Mouse (Mus musculus): ENCODE data around the gene Ptprc. TPM values are rescaled to one million over a fixed set of nuclear protein-coding genes. Genes with fewer than 3 reads are reported as not detected.

Gene Ptprc
- 0.61 and 1.1 TPM in 2 replicates for polyA plus RNA-seq (2015; fragmentation: Nextera tagmentation; extraction: Ambion mirVana)

DNA sequence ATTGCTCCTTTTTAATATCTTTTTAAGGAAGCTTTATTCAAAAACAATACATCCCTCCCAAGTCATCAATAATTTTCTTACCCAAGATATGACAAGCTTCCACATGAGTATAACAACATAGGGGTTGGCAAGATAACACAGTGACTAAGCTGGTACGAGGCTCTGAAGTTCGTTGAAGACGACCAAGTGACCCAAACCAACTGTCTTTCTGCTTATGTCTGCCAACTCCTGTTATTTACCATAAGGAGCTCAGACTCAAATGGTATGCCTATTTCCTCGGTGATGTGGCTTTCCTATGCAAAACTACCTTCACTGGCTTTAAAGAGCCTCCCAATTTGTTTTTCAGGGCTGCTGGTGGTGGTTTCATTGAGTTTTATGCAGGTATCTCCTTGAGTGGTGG, at the start of gene Ptprc:
Gene Ptprc, minus strand, starts transcription at position 215 of the 400 bp plus-strand sequence.
- 63% methylated on average over 4 of the region's 4 CpGs for WGBS
- Histone ChIP-seq H3K9me3 (ENCODE audit: control insufficient read depth, low read length) (no peaks in the 10 kb centered on the region), H3K4me1 (replicated peaks; ENCODE audit: control insufficient read depth, insufficient read depth, low read length) (no peaks in the 10 kb centered on the region), H3K27me3 (replicated peaks; ENCODE audit: control insufficient read depth, insufficient read depth, low read length) (no peaks in the 10 kb centered on the region), H3K27ac (ENCODE audit: low read length) (no peak within 1 kb of the TSS), H3K4me2 (ENCODE audit: low read length) (no peak within 1 kb of the TSS), H3K36me3 (ENCODE audit: control insufficient read depth, insufficient read depth) (no peaks in the 10 kb centered on the region), H3K9ac (replicated peaks; ENCODE audit: low read depth, low read length) (no peak within 1 kb of the TSS), H3K4me3 (replicated peaks; ENCODE audit: low read length) (no peak within 1 kb of the TSS)
- ATAC-seq: no peak

DNA sequence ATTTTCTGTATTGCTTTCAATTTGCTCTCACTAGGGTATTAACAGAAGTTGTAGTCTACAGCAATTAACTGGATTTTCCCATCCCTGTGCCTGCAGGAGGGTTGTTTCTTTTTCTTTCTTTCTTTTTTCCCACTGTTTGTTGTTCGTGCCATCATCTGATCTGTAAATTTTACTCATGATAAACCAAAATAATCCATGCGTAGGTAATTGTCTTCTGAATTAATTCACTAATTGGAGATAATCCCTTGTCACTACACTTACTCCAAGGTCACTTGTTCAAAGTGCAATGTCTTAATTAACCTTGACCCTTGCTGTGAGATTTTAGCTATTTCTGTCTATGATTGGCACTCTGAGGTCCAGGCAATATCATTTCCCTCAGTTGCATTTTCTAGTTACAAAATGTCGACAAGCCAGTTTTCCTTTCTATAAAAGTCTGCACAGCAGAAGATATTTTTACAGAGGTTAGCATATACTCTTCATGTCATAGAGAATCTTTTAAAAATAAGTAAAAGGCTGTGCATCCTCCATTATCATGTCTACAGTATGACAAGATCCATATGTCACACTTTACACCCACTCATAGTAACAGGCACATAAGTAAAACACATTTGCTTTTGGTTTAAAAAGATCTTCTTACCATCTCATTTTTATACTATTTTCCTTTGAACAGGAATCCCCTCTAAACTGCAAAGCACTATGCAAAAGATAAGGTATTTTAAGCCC, 39.4 kb upstream of the Ptprc start:
- H3K4me2 ChIP-seq (ENCODE audit: low read length): no peak overlapping the region
- H3K4me1 ChIP-seq (replicated peaks; ENCODE audit: control insufficient read depth, insufficient read depth, low read length): no peaks in the 10 kb centered on the region
- WGBS: 27% methylated on average over 3 of the region's 3 CpGs
- no peak for ATAC-seq
- H3K27ac ChIP-seq (ENCODE audit: low read length): no peak overlapping the region
- H3K27me3 ChIP-seq (replicated peaks; ENCODE audit: control insufficient read depth, insufficient read depth, low read length): no peaks in the 10 kb centered on the region
- no peak overlapping the region for H3K9ac ChIP-seq (replicated peaks; ENCODE audit: low read depth, low read length)
- no peaks in the 10 kb centered on the region for H3K9me3 ChIP-seq (ENCODE audit: control insufficient read depth, low read length)
- H3K36me3 ChIP-seq (ENCODE audit: control insufficient read depth, insufficient read depth): no peaks in the 10 kb centered on the region
- no peak overlapping the region for H3K4me3 ChIP-seq (replicated peaks; ENCODE audit: low read length)

DNA sequence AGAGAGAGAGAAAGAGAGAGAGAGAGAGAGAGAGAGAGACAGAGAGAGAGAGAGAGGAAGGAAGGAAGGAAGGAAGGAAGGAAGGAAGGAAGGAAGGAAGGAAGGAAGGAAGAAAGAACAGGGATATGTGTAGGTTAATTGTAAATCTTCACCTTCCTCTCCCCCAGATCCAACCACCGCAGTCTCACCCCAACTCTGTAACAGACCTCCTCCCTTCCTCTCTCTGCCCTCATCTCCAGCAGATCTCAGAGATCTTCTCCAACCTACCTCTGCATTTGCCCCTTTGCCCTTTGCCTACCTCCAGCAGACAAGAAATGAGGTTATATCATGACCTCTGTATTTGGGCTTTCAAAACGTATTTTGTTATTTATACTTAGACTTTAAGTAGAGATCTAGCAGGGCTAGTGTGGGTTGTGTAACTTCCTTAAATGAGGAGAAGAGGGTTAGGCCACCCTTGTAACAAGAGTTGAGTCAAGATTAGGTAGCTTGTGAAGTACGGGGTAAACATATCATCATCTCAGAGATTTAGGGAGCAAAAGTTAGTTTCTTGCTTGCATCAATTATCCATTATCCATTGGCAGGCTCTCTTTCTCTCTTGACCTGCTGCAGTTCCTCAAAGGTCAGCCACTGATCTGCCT, 35.0 kb upstream of the Ptprc start:
- no peak for ATAC-seq
- H3K27ac ChIP-seq (ENCODE audit: low read length): no peak overlapping the region
- H3K4me3 ChIP-seq (replicated peaks; ENCODE audit: low read length): no peak overlapping the region
- H3K4me2 ChIP-seq (ENCODE audit: low read length): no peak overlapping the region
- H3K36me3 ChIP-seq (ENCODE audit: control insufficient read depth, insufficient read depth): no peaks in the 10 kb centered on the region
- no peaks in the 10 kb centered on the region for H3K4me1 ChIP-seq (replicated peaks; ENCODE audit: control insufficient read depth, insufficient read depth, low read length)
- H3K9ac ChIP-seq (replicated peaks; ENCODE audit: low read depth, low read length): no peak overlapping the region
- H3K9me3 ChIP-seq (ENCODE audit: control insufficient read depth, low read length): no peaks in the 10 kb centered on the region
- 84% methylated on average over 3 of the region's 3 CpGs for WGBS
- H3K27me3 ChIP-seq (replicated peaks; ENCODE audit: control insufficient read depth, insufficient read depth, low read length): no peaks in the 10 kb centered on the region

DNA sequence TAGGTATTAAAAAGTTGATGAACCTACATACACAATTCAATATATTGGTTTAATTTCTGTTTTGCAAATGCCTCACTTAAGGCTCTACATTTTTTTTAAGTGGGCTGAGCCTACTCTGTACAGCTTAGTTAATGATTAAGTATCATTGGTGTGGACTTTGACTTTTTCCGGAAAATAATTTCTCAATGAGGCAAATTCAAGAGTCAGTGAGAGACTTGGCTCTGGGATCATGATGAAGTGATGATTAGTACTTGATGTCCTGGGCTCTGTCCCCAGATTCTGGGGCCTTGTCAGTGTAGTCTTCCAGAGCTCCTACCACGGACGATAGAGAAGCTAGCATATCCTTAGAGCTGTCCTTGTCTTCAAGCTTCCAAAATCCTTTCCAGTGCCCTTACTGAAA, 34.2 kb upstream of the Ptprc start:
- no peak for ATAC-seq
- Histone ChIP-seq H3K27ac (ENCODE audit: low read length) (no peak overlapping the region), H3K9ac (replicated peaks; ENCODE audit: low read depth, low read length) (no peak overlapping the region), H3K36me3 (ENCODE audit: control insufficient read depth, insufficient read depth) (no peaks in the 10 kb centered on the region), H3K4me2 (ENCODE audit: low read length) (no peak overlapping the region), H3K4me3 (replicated peaks; ENCODE audit: low read length) (no peak overlapping the region), H3K9me3 (ENCODE audit: control insufficient read depth, low read length) (no peaks in the 10 kb centered on the region), H3K27me3 (replicated peaks; ENCODE audit: control insufficient read depth, insufficient read depth, low read length) (no peaks in the 10 kb centered on the region), H3K4me1 (replicated peaks; ENCODE audit: control insufficient read depth, insufficient read depth, low read length) (no peaks in the 10 kb centered on the region)
- 92% methylated on average over 3 of the region's 3 CpGs for WGBS

DNA sequence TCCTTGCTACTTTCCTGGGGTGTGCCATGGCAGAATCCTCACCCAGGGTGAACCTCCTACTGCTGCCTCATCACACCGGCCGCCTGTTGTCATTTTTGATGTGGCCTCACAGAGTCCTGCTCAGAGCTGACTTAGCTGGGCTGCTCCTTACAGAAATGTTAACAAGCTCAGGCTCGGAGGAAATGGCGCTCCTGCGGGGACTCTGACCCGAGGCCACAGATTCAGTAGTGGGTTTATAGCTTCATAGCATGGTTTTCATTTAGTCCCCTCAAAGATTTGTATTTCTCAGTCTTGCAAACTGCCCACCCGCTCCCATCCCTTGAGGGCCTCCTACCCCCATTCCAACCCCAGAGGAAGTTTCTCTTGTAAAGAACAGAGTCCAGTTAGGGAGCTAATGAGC, 30.5 kb upstream of the Ptprc start:
- no peak overlapping the region for H3K9ac ChIP-seq (replicated peaks; ENCODE audit: low read depth, low read length)
- no peaks in the 10 kb centered on the region for H3K9me3 ChIP-seq (ENCODE audit: control insufficient read depth, low read length)
- 24% methylated on average over 7 of the region's 7 CpGs for WGBS
- no peaks in the 10 kb centered on the region for H3K36me3 ChIP-seq (ENCODE audit: control insufficient read depth, insufficient read depth)
- H3K27ac ChIP-seq (ENCODE audit: low read length): no peak overlapping the region
- H3K27me3 ChIP-seq (replicated peaks; ENCODE audit: control insufficient read depth, insufficient read depth, low read length): no peaks in the 10 kb centered on the region
- ATAC-seq: no peak
- no peak overlapping the region for H3K4me3 ChIP-seq (replicated peaks; ENCODE audit: low read length)
- no peaks in the 10 kb centered on the region for H3K4me1 ChIP-seq (replicated peaks; ENCODE audit: control insufficient read depth, insufficient read depth, low read length)
- H3K4me2 ChIP-seq (ENCODE audit: low read length): no peak overlapping the region

DNA sequence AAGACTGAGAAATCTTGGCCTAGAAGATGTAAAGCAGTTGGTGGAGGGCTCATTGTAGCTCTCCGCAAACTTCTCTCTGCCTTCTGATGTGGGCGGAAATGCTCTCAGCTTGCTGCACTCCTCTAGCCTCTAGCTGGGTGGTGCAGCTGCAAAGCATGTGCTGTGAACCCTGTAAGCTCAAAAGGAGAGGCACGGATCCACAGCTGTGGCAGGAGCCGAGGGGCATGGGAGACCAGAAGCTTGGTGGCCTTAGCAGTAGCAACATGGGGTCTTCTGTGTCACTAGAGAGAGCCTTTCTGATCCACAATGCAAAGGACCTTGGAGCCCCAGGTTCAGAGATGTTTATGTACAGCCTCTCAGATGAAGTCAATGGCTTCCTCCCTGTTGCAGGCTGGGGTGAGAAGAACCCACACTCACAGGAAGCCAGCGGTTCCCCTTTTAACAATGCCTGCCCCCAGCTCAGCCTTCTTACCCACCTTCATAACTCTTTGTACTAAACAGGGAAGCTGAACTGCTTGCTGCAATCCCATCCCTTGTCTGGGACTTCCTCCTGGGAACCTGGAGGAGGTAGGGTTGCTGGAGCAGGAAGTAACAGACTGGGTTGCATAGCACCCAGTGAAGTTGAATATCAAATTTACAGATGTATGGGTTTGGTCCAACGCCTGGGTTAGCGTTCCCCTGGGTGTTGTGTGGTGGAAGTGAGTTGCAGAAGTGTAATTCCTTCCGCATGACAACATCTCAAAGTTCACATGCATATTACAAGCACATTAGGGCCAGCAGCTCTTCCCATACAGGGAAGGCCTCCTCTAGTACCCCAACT, 16.4 kb upstream of the Ptprc start:
- Histone ChIP-seq H3K27me3 (replicated peaks; ENCODE audit: control insufficient read depth, insufficient read depth, low read length) (no peaks in the 10 kb centered on the region), H3K4me2 (ENCODE audit: low read length) (no peak overlapping the region), H3K9me3 (ENCODE audit: control insufficient read depth, low read length) (no peaks in the 10 kb centered on the region), H3K9ac (replicated peaks; ENCODE audit: low read depth, low read length) (no peak overlapping the region), H3K4me3 (replicated peaks; ENCODE audit: low read length) (no peak overlapping the region), H3K36me3 (ENCODE audit: control insufficient read depth, insufficient read depth) (no peaks in the 10 kb centered on the region), H3K4me1 (replicated peaks; ENCODE audit: control insufficient read depth, insufficient read depth, low read length) (no peaks in the 10 kb centered on the region), H3K27ac (ENCODE audit: low read length) (no peak overlapping the region)
- no peak for ATAC-seq
- WGBS: 89% methylated on average over 8 of the region's 8 CpGs

DNA sequence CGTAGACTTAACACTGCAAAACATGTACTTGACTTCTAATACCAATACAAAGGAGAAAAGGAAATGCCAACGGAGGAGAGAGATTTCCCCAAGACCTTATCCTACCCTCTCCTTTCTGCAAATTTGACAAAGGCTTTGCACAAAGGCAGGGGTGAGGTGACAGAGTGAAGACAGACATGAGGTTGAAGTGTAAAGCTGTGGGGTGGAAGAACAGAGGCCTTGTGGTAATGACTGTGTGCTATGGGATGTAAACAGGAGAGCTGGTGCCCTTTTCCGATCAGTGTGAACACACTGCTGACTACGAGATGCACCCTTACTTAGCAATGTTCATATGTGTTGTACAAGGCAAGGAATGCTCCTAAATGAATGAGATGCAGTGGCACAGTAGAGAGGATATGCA, 12.6 kb upstream of the Ptprc start:
- no peaks in the 10 kb centered on the region for H3K27me3 ChIP-seq (replicated peaks; ENCODE audit: control insufficient read depth, insufficient read depth, low read length)
- H3K4me2 ChIP-seq (ENCODE audit: low read length): no peak overlapping the region
- no peaks in the 10 kb centered on the region for H3K36me3 ChIP-seq (ENCODE audit: control insufficient read depth, insufficient read depth)
- H3K4me1 ChIP-seq (replicated peaks; ENCODE audit: control insufficient read depth, insufficient read depth, low read length): no peaks in the 10 kb centered on the region
- H3K27ac ChIP-seq (ENCODE audit: low read length): no peak overlapping the region
- H3K9ac ChIP-seq (replicated peaks; ENCODE audit: low read depth, low read length): no peak overlapping the region
- H3K9me3 ChIP-seq (ENCODE audit: control insufficient read depth, low read length): no peaks in the 10 kb centered on the region
- 84% methylated on average over 4 of the region's 4 CpGs for WGBS
- H3K4me3 ChIP-seq (replicated peaks; ENCODE audit: low read length): no peak overlapping the region
- no peak for ATAC-seq

DNA sequence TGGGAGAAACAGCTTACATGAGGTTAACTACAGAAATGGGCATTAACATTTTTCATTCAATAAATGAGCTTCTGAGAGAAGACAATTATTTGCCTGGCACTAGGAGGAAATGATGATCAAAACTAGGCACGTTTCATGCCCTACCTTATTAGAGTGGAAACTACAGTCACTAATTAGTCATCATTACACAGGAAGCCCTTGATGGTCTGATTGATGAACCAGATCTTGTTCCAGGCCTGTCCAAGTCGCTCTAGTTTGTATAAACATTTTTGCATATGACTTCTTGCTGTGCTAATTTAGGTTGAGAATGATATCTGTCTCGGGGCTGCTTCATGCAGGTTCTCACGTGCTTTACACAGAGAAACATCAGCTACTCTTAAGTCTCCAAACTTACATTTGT, 10.4 kb upstream of the Ptprc start:
- Histone ChIP-seq H3K27ac (ENCODE audit: low read length) (no peak overlapping the region), H3K9me3 (ENCODE audit: control insufficient read depth, low read length) (no peaks in the 10 kb centered on the region), H3K4me2 (ENCODE audit: low read length) (no peak overlapping the region), H3K9ac (replicated peaks; ENCODE audit: low read depth, low read length) (no peak overlapping the region), H3K4me3 (replicated peaks; ENCODE audit: low read length) (no peak overlapping the region), H3K4me1 (replicated peaks; ENCODE audit: control insufficient read depth, insufficient read depth, low read length) (no peaks in the 10 kb centered on the region), H3K36me3 (ENCODE audit: control insufficient read depth, insufficient read depth) (no peaks in the 10 kb centered on the region), H3K27me3 (replicated peaks; ENCODE audit: control insufficient read depth, insufficient read depth, low read length) (no peaks in the 10 kb centered on the region)
- WGBS: 43% methylated on average over 4 of the region's 4 CpGs
- no peak for ATAC-seq

DNA sequence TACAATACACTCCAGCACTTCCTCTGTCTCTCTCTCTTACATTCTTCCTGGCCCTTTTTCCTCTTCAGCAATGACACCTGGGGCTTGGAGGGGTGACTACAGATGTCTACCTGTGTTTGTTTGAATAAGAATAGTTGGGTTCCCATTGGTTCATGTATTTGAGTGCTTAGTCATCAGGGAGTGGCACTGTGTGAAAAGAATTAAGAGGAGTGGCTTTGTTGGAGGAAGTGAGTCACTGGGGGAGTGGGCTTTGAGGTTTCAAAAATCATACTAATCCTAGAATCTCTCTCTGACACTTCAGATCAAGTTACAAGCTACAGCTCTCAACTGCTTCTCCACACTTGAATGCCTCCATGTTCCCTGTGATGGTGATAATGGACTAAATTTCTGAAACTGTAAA, 4.6 kb upstream of the Ptprc start:
- H3K27me3 ChIP-seq (replicated peaks; ENCODE audit: control insufficient read depth, insufficient read depth, low read length): no peaks in the 10 kb centered on the region
- no peak overlapping the region for H3K4me3 ChIP-seq (replicated peaks; ENCODE audit: low read length)
- ATAC-seq: no peak
- no peaks in the 10 kb centered on the region for H3K9me3 ChIP-seq (ENCODE audit: control insufficient read depth, low read length)
- no peak overlapping the region for H3K4me2 ChIP-seq (ENCODE audit: low read length)
- no peak overlapping the region for H3K9ac ChIP-seq (replicated peaks; ENCODE audit: low read depth, low read length)
- no peak overlapping the region for H3K27ac ChIP-seq (ENCODE audit: low read length)
- H3K36me3 ChIP-seq (ENCODE audit: control insufficient read depth, insufficient read depth): no peaks in the 10 kb centered on the region
- H3K4me1 ChIP-seq (replicated peaks; ENCODE audit: control insufficient read depth, insufficient read depth, low read length): no peaks in the 10 kb centered on the region
